Mouse (Mus musculus): Measurements from ENCODE around the gene Chsy1.

DNA sequence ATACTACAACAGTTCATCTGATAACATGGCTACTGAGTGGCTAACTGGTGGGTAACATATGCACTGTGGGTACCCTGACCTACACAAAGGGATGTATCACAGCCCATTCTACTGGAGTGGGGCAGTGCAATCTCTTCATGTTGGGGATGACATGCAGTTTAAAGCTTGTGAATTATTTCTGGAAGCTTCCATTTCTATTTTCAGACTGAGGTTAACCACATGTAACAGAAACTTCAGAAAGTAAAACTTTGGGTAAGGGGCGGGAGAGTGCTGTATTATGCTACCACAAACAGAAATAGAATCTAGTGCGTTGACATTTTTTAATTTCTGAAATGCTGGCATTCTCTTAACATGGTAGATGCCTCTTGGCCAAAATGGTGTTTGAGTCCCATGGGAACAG, 100.6 kb downstream of the Chsy1 start:
- TF ChIP-seq CTCF (IDR thresholded peaks at IDR 0.05; ENCODE audit: low read depth, low read length), result no peak
- TF ChIP-seq TAL1 (conservative IDR thresholded peaks at IDR 0.05; ENCODE audit: low read depth, low read length), result no peak
